Mouse (Mus musculus): ENCODE data around the gene Akip1. TPM values are rescaled to one million over a fixed set of nuclear protein-coding genes. Genes with fewer than 3 reads are reported as not detected.

Akip1 gene
- 1 to 10 TPM; 6.5 to 7.4 TPM for total RNA-seq (2021)
- long read RNA-seq, experiment 1, partial matches to known transcripts: 1 of 5 reads
- long read RNA-seq, experiment 1, other reads (novel, unspliced or antisense): 0 of 5 reads
- long read RNA-seq, experiment 2, transcript Akip1-201 (6 exons, 1,028 nt): major isoform, 6 of 13 reads
- long read RNA-seq, experiment 2, partial matches to known transcripts: 4 of 13 reads
- long read RNA-seq, experiment 2, other reads (novel, unspliced or antisense): 2 of 13 reads

DNA sequence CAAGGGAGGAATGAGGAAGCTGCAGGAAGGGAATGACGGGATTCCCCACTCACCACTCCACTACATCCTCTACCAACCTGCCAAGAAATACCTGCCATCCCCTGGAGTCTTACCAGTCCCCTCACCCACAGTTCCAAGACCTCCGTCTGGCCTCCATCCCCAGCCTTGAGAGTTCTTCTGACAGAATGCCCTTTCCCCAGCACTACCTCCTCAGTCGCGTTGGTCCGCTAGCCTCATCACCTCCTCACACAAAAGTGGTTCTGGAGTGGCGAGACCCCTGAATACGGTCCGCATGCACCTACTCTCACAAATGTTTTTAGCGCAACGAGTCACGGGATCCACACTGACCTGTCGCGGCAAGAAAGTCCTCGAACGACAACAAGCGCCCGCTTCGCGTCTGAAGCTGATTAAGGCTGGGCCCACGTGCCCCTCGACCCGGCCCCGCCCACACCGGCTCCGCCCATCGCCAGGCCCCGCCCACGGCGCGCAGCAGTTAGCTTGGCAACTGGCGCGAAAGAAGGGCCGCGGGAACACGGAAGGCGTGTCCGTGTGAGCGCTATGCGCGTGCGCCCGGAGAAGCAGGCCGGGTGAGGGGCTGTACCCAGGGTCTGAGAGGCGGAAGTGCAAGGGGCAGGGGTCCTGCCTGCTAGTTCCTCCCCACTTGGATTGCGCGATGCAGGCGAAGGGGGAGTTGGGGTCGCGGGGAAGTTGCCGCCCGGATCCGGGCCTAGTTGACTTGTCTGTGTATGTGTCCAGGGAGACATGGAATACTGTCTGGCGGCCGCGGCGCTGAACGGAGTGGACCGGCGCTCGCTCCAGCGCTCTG, at the start of gene Akip1, which contains the start of gene St5:
Akip1 (plus strand) TSS at position 501 of the 826 bp plus-strand sequence.
St5 (minus strand) TSS at position 416 of the 826 bp plus-strand sequence.
- intact Hi-C loops (cut with DNase I; ENCODE audit: low total_unique reads): no loop called here
- DNase-seq: peak; percentile 97

DNA sequence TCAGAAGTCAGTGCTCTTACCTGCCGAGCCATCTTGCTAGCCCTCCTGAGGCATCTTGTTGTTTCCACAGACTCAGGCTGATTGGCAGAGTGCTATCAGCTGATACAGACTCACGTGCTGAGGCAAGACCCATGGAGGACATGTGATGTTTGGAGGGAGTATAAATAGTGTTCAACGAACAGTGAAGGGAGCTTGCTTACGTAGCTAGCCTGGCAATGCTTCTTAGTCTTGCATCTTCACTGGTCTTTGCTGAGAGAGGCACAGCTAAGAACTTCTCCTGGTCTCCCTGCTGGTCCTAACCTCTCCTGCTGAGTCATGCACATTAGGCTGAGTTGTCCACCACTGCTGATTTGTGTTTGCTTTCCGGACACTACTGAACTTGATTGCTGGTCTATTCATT, 48.6 kb upstream of the Akip1 start:
- DNase-seq: no peak
- intact Hi-C loops (cut with DNase I; ENCODE audit: low total_unique reads): no loop called here

DNA sequence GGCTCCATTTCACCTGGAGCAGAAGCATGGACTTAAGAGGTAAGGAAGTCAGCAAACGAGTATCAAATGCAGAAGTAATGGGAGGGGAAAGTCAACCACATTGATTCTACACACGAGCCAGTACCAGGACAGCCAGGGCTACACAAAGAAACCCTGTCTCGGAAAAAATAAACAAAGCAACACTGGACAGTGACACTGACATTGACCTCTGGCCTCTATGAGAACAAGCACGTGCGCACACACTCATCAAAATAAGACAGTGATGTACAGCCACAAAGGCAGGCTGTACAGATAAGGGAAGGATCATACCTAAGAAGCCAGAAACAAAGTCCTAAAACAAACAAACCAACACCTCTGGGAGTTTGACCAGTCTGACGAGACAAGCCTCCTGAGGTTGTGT, 45.6 kb upstream of the Akip1 start:
- intact Hi-C loops (cut with DNase I; ENCODE audit: low total_unique reads): no loop called here

DNA sequence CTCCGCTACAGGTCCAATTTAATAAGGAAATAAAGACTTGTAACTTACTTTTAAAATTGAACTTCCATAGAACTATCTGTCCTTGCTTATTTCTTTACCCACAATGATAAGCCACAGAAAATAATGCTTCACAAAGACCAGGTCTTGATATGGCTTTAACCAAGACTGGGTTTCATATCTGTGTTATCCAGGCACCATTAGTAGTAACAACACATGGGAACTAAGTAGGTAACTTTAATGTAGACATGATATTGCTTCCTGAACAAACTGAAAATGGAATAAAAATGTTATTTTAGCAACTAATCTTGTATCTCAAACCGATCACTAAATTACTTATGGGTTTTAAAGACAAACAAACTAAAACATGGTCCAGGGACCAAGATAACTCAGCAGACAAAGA, 44.2 kb upstream of the Akip1 start:
- intact Hi-C loops (cut with DNase I; ENCODE audit: low total_unique reads): no loop called here
- DNase-seq: no peak

More for the DNA sequence above, 45.6 kb upstream of the Akip1 start:
- DNase-seq: no peak

DNA sequence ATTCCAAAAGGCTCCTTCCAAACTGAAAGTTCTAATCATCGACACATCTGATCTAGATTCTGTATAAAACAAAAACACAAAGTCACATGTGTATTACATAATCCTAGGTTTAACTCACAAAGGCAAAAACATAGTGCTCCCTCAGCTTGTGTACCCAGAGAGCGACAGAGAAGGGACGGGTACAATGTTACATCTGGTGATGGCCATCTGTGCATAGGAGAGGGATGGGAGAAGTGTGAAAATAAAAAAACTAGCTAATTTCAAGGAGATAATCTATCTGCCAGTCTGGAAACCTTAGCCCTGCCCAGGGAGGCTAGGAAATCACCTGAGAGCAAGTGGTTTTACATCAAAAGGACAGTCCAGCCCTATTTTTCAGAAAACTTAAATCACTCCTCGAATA, 40.9 kb upstream of the Akip1 start:
- DNase-seq: no peak
- intact Hi-C loops (cut with DNase I; ENCODE audit: low total_unique reads): no loop called here

DNA sequence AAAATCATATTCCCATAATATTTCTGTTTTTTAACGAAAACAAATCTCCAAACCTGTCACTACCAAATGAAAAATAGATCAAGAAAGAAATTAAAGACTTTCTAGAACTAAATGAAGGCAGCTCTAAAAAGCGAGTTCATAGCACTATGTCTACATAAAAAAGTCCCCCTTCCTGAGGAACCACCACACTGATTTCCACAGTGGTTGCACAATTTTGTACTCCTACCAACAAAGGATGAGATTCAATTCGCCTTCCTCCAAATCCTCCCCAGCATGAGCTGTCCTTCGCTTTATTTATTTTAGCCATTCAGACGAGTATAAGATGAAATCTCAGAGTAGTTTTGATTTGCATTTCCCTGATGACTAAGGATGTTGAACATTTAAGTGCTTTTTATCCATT, 36.8 kb upstream of the Akip1 start:
- intact Hi-C loops (cut with DNase I; ENCODE audit: low total_unique reads): no loop called here
- no peak for DNase-seq

DNA sequence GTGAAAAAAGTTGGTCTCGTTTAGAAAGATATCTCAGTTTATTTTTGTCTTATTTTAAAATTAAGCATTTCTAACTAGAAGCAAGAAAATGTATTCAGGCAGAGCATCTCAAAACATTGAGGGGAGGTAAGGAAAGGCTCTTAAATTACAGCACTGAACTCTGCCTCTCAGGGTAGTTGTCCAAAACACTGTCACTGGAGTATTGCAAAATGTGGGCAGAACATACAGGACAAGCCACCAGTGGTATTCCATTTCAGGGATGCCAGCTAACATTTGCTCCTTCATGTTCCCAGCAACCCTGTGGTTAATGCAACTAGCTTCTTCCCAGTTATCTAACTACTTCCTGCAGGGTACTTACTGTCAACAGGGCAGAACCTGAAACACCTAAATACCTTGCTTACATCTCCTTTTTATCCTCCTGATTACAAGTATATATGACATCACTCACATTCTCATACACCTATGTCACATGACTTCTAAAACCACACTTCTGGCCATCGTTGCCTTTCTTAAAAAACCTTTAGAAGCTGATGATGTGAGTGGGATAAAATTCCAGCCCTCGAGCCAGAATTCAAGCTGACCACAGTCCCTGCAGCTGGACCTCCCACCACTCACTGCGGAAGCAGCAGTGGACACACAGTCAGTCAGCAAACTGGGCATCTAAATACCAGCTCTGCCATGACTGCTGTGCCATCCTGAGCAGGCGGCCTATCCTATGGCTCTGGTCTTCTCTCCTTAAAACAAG, 33.9 kb upstream of the Akip1 start:
- intact Hi-C loops (cut with DNase I; ENCODE audit: low total_unique reads): loop anchor here (5.0 kb wide), 1 partner anchor 52 kb away; no protein-coding TSS in a partner anchor
- no peak for DNase-seq

DNA sequence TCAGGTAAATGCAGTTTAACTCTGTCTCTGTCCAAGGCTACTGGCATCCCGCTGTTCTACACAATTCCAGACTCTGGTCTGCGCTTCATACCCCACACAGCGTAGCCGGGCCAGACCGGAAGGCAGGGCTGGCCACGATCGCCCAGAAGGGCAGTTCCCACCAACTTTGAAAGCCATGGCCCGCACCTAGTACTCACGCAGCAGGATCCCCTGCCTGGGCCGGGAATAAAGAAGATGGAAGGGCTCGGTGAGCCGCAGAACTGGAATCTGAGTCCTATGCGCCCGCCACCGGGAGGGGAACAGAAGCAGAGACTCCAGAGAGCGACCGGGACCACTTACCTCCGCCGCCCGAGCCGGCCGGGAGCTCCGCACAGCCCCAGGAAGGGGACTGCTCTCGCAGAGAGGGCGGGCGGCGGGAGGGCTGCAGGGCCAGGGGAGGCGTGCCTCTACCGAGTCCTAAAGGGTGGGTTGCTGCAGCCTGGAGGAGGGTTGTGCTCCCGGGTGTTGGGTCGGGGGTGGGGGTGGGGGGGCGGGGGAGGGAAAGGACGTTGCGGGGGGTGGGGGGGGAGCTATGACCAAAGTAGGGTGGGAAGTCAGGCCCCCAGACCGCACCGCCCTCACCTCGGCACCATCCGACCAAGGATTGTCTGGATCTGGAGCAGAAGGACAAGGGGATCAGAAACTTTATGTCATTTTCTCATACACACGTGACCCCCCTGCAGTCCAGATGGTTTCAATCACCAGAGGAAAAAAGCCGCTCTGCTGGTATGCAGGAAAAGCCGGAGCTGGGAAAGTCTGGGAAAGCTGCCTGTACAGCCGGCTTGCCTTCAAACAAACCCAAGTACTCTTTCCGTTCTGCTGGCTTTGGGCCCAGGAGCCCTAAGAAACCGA, 31.7 kb upstream of the Akip1 start:
- DNase-seq: peak; percentile 83
- intact Hi-C loops (cut with DNase I; ENCODE audit: low total_unique reads): loop anchor here (5.0 kb wide), 1 partner anchor 55 kb away; no protein-coding TSS in a partner anchor

DNA sequence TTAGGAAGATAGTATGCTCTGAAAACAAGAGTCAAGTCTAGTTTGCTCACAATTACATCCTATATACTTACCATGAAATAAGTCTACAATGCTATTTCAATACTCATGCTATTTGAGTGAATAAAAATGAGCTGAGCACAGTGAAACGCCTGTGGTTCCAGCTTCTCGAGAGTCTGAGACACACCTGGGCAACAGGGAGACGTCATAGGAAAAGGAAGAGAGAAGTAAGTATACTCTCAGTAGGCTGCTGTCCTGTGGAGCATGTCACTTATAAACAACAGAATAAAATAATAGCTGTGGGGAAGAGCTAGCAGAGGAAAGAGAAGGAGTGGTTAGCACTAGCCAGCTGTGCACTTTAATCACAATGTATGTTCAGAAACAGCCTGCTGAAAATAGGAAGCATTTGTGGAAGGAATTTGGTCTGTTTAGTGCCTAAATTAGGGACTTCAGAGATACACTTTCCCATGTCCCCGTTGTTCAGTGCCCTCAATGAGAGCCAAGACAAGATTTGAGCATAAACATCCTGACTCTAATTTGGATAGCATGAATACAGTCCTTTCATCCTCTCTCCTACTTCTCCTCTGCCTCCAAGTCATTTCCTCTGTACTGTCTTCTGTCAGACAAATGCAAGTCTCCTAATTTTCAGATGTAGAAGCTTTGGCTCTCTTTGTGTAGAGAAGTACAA, 28.4 kb upstream of the Akip1 start:
- no peak for DNase-seq
- intact Hi-C loops (cut with DNase I; ENCODE audit: low total_unique reads): loop anchor here (5.0 kb wide), 1 partner anchor 58 kb away; no protein-coding TSS in a partner anchor

DNA sequence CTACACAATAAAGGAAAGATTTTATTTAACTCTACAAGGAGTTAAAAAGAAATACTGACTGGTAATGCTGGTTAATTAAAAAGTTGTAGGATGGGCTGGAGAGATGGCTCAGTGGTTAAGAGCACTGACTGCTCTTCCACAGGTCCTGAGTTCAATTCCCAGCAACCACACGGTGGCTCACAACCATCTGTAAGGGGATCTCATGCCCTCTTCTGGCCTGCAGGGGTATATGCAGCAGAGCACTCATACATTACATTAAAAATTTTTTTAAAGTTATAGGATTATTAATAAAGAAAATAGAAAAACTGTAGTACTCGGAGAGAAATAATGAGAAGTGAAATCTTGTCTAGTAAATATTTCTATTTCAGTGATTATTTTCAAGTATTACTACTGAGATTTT, 23.2 kb upstream of the Akip1 start:
- no peak for DNase-seq
- intact Hi-C loops (cut with DNase I; ENCODE audit: low total_unique reads): no loop called here

DNA sequence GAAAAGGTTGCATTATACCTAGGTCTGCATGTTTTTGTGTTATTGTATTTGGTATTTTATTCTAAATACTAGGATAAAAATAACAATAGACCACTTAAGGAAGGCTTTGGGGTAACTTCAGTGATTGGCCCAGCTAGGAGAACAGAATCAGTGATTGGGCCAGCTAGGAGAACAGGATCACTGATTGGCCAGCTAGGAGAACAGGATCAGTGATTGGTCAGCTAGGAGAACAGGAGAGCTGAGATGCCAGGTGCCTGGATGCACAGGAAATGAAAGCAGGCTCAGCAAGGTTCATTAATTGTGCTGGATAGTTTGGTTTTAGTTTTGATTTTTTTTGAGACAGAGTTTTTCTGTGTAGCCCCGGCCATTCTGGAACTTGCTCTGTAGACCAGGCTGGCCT, 22.6 kb upstream of the Akip1 start:
- no peak for DNase-seq
- intact Hi-C loops (cut with DNase I; ENCODE audit: low total_unique reads): no loop called here

DNA sequence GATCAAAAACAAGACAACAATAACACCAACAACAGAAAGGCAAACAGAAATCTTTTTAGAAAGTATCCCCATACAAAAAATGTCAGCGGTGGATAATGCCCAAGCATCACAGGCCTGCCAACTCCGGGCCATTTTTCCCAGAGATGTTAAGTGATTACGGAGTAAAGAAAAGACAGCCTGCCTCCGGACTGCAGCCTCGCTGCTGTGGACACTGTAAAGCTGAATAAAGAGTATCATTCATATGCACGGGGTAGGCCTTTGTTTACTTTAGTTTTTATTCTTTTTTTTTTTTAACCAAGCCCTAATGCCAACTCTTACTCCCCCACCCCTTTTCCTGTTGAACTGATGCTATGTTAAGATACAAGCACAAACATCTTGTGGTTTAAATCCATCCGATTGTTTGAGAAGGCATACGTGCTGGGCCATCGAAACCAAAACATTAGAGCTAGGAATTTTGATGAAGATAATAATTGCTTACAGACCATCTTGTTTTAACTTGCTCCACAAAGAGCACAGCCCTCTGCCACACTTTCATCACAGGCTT, 16.8 kb upstream of the Akip1 start:
- intact Hi-C loops (cut with DNase I; ENCODE audit: low total_unique reads): no loop called here
- no peak for DNase-seq

DNA sequence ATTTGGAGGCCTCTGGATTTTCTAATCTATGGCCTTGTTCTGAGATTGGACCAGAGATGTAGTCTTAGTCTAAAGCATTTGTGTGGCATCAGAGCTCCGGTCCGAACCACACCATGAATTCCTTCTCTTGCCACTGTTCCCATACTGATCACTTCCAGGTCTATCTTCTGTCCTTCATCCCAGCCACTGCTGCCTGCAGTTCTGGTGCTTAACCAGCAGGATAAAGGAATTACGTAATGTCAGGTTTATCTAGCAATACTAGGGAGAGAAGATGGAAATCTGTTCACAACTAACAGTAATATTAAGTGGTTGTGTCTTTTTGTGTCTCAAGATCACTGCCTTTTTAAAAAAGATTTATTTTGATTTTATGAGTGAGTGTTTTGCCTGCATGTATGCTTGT, 13.4 kb upstream of the Akip1 start:
- DNase-seq: no peak
- intact Hi-C loops (cut with DNase I; ENCODE audit: low total_unique reads): no loop called here

DNA sequence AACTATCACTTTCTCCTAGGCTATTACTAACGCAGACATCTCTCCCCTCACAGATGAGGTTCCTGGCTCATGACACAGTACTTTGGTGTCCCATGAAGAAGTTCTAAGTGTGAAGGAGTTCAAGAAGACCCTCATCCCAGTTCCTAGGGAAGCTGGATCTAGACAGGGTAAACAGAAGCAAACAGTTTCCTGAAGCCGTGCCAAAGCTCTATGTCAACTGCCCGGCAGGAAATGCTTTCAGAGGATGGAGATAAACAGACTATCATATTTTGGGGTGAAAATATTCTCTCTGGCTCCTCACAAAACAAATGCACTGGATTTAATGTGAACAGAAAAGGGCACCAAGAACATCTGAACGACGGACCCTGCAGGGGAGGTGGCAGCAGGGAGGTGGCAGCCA, 12.5 kb upstream of the Akip1 start:
- intact Hi-C loops (cut with DNase I; ENCODE audit: low total_unique reads): no loop called here
- DNase-seq: no peak

DNA sequence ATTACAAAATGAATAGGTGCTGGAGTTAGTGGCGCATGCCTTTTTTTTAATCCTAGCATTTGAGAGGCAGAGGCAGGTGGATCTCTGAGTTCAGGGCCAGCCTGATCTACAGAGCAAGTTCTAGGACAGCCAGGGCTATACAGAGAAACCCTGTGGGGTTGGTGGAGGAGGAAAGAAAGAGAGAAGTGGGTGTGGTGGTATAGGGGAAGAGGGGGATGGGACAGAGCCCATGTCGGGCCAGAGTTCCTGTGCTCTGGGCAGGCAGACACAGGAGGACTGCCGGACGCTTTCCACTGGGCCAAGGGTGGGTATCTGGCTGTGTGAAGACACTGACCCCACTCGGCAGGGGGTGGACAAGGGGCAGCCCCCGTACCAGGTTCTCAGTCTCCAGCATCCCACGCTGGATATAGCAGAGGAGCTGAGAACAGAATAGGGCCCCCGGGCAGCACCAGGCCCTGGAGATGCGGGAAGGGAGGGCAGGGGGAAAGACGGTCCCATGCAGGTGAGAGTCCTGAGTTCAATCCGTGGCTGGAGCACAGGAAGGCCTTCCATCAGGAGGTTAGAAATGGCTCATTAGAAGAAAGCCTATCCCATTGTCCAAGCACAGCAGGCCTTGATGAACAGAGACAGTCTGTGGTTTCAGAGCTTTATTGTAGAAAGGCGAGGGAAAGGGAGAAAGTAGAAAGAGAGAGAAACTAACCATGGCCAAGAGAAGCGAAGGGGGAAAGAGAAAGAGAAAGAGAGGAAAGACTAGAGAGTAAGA, 8.7 kb upstream of the Akip1 start:
- intact Hi-C loops (cut with DNase I; ENCODE audit: low total_unique reads): no loop called here
- DNase-seq: no peak

DNA sequence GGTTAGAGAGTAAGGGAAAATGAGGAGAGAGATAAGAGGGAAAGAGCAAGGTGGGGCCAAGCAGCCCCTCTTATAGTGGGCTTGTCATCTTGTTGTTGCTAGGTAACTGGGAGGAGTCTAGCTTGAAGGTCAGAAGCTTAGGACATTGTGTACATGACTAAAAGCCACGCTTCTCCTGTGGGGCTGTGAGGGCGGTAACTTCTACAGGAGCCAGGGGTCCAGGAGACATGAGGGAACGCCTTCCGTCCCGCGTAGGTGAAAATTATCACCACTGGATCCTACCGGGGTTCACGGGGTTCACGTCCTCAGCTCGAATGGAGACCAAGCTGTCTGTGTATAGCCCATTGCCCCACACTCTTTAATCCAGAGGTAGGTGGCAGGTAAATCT, 8.2 kb upstream of the Akip1 start:
- intact Hi-C loops (cut with DNase I; ENCODE audit: low total_unique reads): no loop called here
- DNase-seq: no peak

DNA sequence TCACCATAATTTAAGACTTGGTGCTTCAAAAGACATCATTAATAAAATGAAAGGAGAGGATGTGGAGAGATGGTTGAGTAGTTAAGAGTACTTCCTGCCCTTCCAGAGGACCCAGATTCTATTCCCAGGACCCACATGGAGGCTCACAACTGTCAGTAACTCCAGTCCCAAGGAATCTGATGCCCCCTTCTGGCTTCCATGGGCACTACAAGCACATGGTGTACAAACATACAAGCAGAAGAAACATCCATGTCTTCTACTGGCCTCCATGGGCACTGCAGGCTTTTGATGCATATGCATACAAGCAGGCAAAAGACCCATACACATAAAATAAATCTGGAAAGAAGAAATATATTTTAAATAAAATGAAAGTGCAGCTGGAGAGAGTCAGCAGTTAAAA, 3.3 kb upstream of the Akip1 start:
- intact Hi-C loops (cut with DNase I; ENCODE audit: low total_unique reads): no loop called here
- no peak for DNase-seq

DNA sequence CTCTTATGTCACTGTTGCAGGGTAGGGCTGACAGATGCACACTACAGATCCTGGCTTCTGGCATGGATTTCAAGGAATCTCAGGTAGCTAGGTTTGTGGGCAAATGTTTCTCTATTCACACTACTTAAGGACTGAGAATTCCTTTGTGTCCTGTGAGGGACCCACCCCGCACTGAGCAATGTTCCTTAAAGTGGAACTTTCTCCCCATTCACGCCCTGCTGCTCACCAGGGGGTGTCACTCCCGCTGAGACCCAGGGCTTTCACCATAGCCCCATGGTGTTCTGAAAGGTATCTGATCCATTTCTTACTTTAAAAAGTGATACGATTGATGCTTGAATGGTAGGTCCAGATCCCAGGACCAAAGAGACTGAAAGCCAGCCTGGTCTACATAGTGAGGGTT, 769 bp upstream of the Akip1 start:
- intact Hi-C loops (cut with DNase I; ENCODE audit: low total_unique reads): no loop called here
- no peak for DNase-seq

Data from gastrocnemius, postnatal 14 days (tissue).